Mouse (Mus musculus) limb, embryonic 13.5 days (tissue): ENCODE results near the gene Idh3b. TPM values are rescaled to one million over a fixed set of nuclear protein-coding genes. Genes with fewer than 3 reads are reported as not detected.

Experiments
- ATAC-seq: fragments of 200-750 bp; cut with Nextera tagmentation; 2 replicates; pipeline ENCODE4 v1.8.0; 2017; ENCODE audit warnings: low read depth, moderate number of reproducible peaks, moderate TSS enrichment; ENCODE audit not compliant: low FRiP score
- H3K27ac ChIP-seq: fragments of 300-500 bp; sonication (generic); 2 replicates; pipeline ENCODE4 v1.5.1; 2015; ENCODE audit warnings: inconsistent platforms, mild to moderate bottlenecking, moderate library complexity
- H3K27me3 ChIP-seq: fragments of 300-500 bp; sonication (generic); 2 replicates; pipeline ENCODE4 v1.6.1; 2015; ENCODE audit warnings: mild to moderate bottlenecking, inconsistent platforms
- H3K36me3 ChIP-seq: fragments of 300-500 bp; sonication (generic); 2 replicates; pipeline ENCODE4 v1.6.1; 2015; ENCODE audit warnings: inconsistent platforms, mild to moderate bottlenecking, moderate library complexity
- H3K4me1 ChIP-seq: fragments of 300-500 bp; sonication (generic); 2 replicates; pipeline ENCODE4 v1.6.1; 2015; ENCODE audit warnings: inconsistent platforms
- H3K4me2 ChIP-seq: fragments of 300-500 bp; sonication (generic); replicated peaks from 2 replicates; pipeline ENCODE4 v1.6.1; 2015; ENCODE audit warnings: inconsistent platforms, mild to moderate bottlenecking, moderate library complexity
- H3K4me3 ChIP-seq: fragments of 300-500 bp; sonication (generic); 2 replicates; pipeline ENCODE4 v1.5.1; 2015; ENCODE audit warnings: moderate library complexity, mild to moderate bottlenecking, inconsistent platforms
- H3K9ac ChIP-seq: fragments of 300-500 bp; sonication (generic); 2 replicates; pipeline ENCODE4 v1.6.1; 2015; ENCODE audit warnings: mild to moderate bottlenecking, inconsistent platforms
- H3K9me3 ChIP-seq: fragments of 300-500 bp; sonication (generic); 2 replicates; pipeline ENCODE4 v1.6.1; 2016; ENCODE audit warnings: inconsistent platforms
- WGBS: fragments of 180-500 bp; shearing (Covaris S2); methylation state at CpG from one replicate; pipeline ENCODE4 v1.1.7; 2015; 5-methylcytosine and 5-hydroxymethylcytosine counted together
- polyA plus RNA-seq: library from polyadenylated mRNA; unstranded; fragments of >200 nt; fragmentation: Nextera tagmentation; extraction: Ambion mirVana; gene quantifications from 2 replicates; pipeline ENCODE4 v1.2.1, GENCODE M21; 2015

Idh3b gene
- polyA plus RNA-seq, 1 experiment from 2014 or later, result 158 TPM

DNA sequence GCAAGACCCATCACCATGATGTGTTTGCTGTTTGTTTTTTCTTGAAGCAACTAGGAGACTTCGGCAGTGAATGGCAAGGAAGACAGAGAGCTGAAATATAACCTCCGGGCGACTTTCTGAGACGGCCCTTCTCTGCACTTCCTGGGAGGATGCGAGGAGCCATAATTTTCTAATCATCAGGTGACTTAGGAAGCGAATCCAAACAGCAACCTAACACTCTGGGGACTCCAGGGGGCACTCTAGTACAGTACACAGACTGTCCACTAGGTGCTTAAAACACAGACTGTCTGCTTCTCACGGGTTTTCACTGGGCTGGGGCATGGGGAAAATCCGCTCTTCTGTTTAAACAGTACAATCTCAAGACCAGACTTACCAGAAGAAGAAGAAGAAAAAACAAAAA lies 7.1 kb upstream of the Idh3b start:
- 10% methylated on average over 8 of the region's 8 CpGs for WGBS
- H3K4me2 ChIP-seq, result no peak overlapping the region
- H3K27ac ChIP-seq, result no peak overlapping the region
- peaks cover 32% of the 10 kb centered on the region for H3K27me3 ChIP-seq
- H3K4me1 ChIP-seq, result peaks cover 26% of the 10 kb centered on the region
- H3K4me3 ChIP-seq, result no peak overlapping the region
- H3K9ac ChIP-seq, result no peak overlapping the region
- H3K36me3 ChIP-seq, result no peaks in the 10 kb centered on the region
- no peaks in the 10 kb centered on the region for H3K9me3 ChIP-seq
- no peak for ATAC-seq

DNA sequence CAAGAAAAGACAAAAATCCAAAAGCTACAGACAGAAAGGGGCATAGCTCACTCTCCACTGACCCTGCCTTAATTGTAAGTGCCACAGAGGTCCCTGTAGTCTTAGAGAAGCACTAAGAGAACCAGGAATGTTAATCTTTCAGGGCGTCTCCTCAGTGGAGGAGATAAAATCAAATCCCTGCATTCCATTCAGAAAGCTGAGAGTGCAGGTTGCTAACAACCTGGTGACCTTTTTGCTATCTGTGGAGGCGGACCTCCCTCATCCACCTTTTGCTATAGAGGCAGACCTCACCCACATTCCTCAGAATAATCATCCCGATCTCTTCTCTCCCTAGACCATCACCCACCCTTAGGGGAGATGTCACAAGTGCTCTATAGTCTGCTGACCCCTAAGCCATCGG lies 4.7 kb upstream of the Idh3b start:
- H3K9ac ChIP-seq, result no peak overlapping the region
- no peaks in the 10 kb centered on the region for H3K36me3 ChIP-seq
- no peaks in the 10 kb centered on the region for H3K9me3 ChIP-seq
- H3K4me2 ChIP-seq, result no peak overlapping the region
- ATAC-seq, result no peak
- 57% methylated on average over 4 of the region's 4 CpGs for WGBS
- peaks cover 18% of the 10 kb centered on the region for H3K27me3 ChIP-seq
- no peak overlapping the region for H3K27ac ChIP-seq
- peaks cover 19% of the 10 kb centered on the region for H3K4me1 ChIP-seq
- no peak overlapping the region for H3K4me3 ChIP-seq

DNA sequence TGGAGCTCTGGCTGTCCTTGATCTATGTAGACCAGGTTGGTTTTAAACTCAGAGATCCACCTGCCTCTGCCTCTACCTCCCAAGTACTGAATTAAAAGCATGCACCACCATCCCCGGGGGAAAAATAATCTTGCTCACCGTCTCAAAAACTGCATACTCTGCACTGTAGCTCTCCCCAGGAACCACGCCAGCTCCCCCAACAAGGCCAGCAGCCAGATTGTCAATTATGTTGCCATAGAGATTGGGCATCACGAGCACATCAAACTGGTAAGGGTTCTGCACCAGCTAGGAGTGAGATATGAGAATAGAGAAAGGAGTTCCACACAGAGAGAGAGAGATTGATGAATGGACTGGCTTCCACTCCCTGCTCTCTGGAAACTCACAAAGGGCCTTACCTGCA lies 3.5 kb downstream of the Idh3b start:
- peaks cover 28% of the 10 kb centered on the region for H3K4me1 ChIP-seq
- no peak overlapping the region for H3K4me2 ChIP-seq
- no peaks in the 10 kb centered on the region for H3K9me3 ChIP-seq
- H3K27me3 ChIP-seq, result no peaks in the 10 kb centered on the region
- no peak overlapping the region for H3K9ac ChIP-seq
- H3K4me3 ChIP-seq, result no peak overlapping the region
- WGBS, result 62% methylated on average over 4 of the region's 4 CpGs
- H3K36me3 ChIP-seq, result peaks cover 54% of the 10 kb centered on the region
- ATAC-seq, result no peak
- H3K27ac ChIP-seq, result no peak overlapping the region

DNA sequence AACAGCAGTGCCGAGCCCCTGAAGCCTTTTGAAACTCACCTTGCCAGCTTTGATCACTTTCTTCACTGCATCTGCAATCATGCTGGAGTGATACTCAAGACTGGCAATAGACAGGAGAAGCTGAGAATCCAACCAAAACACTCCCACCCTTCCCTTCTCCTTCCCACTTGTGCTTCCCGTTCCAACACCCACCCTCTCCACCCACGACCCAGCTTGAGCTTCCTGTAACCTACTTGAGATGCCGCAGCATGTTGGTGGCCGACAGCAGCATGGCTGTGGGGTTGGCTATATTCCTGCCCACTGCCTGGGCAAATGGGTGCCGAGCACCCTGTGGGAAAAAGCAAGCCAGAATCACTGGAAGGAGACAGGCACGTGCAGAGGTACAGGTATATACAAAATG lies 4.1 kb downstream of the Idh3b start:
- no peaks in the 10 kb centered on the region for H3K9me3 ChIP-seq
- H3K9ac ChIP-seq, result no peak overlapping the region
- H3K4me1 ChIP-seq, result peaks cover 32% of the 10 kb centered on the region
- H3K36me3 ChIP-seq, result peaks cover 59% of the 10 kb centered on the region
- no peak overlapping the region for H3K27ac ChIP-seq
- no peak overlapping the region for H3K4me2 ChIP-seq
- no peak overlapping the region for H3K4me3 ChIP-seq
- WGBS, result 64% methylated on average over 7 of the region's 7 CpGs
- ATAC-seq, result no peak
- H3K27me3 ChIP-seq, result no peaks in the 10 kb centered on the region

DNA sequence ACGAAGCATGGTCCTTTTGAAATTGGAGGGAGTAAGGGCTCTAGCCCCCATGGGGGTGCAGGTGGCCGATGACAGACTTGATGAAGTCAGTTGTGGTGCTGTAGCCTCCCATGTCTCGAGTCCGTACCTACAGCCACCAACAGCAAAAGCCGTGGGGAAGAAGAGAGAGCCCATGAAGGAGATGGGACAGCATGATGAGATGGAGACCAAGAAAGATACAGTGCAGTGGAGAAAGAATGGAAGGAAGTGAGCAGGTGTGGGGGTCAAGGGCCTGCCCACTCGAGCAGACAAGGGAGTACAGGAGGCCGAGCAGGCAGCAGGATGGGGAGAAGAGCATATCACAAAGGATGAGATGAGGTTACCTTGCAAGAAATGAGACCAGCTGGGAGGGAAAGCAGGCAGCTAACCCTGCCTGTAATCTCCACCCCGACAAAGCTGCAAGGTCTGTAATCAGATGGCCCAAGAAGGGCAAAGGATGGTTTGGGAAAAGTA lies 4.7 kb downstream of the Idh3b start:
- Histone ChIP-seq H3K4me2 (no peak overlapping the region), H3K9ac (no peak overlapping the region), H3K27me3 (no peaks in the 10 kb centered on the region), H3K36me3 (peaks cover 59% of the 10 kb centered on the region), H3K4me3 (no peak overlapping the region), H3K9me3 (no peaks in the 10 kb centered on the region), H3K27ac (no peak overlapping the region), H3K4me1 (peaks cover 30% of the 10 kb centered on the region)
- 45% methylated on average over 8 of the region's 8 CpGs for WGBS
- ATAC-seq, result no peak

DNA sequence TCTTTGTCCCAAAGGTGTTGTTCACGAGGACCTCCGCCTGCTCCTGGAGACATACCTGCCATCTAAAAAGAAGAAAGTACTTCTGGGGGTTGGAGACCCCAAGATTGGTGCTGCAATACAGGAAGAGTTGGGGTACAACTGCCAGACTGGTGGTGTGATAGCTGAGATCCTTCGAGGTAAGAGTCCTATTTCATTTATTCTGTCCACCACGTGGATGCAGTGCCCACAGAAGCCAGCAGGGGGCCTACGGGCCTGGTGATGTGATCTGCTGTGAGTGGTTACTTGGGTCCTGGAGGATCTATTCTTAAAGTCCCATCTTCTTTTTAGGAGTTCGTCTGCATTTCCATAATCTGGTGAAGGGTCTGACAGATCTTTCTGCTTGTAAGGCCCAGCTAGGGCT lies 8.7 kb downstream of the Idh3b start:
- peaks cover 50% of the 10 kb centered on the region for H3K36me3 ChIP-seq
- H3K4me1 ChIP-seq, result peaks cover 30% of the 10 kb centered on the region
- H3K27me3 ChIP-seq, result no peaks in the 10 kb centered on the region
- no peak for ATAC-seq
- peak overlapping the region; percentile 92 for H3K4me3 ChIP-seq
- 50% methylated on average over 6 of the region's 6 CpGs for WGBS
- H3K9ac ChIP-seq, result peak overlapping the region; percentile 96; the same call in 1 of the 2 replicates
- H3K27ac ChIP-seq, result no peak overlapping the region
- no peaks in the 10 kb centered on the region for H3K9me3 ChIP-seq
- H3K4me2 ChIP-seq, result peak overlapping the region; percentile 92

DNA sequence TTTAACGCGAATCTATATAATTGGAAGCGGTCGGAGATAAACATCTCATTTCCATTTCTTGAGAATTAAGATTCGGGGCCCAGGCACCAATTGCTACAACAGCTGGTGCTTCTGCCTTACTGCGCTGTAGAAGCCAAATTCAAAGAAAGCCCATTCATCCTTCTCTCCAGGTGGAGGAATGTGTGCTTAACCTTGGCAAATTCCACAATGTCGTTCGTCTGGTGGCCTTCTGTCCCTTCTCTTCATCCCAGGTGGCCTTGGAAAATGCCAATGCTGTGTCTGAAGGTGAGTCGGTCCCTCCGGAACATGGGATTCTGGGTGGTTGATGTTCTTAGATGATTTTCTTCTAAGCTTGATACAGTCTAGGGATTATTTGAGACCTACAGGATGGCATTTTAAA lies 9.5 kb downstream of the Idh3b start:
- peak overlapping the region; percentile 92 for H3K4me2 ChIP-seq
- WGBS, result under 1% methylated on average over 10 of the region's 10 CpGs
- H3K27ac ChIP-seq, result peak overlapping the region; percentile 94; the same call in 1 of the 2 replicates
- peaks cover 30% of the 10 kb centered on the region for H3K4me1 ChIP-seq
- H3K9ac ChIP-seq, result peak overlapping the region; percentile 96
- peaks cover 42% of the 10 kb centered on the region for H3K36me3 ChIP-seq
- H3K4me3 ChIP-seq, result peak overlapping the region; percentile 92
- H3K9me3 ChIP-seq, result no peaks in the 10 kb centered on the region
- H3K27me3 ChIP-seq, result no peaks in the 10 kb centered on the region
- no peak for ATAC-seq

DNA sequence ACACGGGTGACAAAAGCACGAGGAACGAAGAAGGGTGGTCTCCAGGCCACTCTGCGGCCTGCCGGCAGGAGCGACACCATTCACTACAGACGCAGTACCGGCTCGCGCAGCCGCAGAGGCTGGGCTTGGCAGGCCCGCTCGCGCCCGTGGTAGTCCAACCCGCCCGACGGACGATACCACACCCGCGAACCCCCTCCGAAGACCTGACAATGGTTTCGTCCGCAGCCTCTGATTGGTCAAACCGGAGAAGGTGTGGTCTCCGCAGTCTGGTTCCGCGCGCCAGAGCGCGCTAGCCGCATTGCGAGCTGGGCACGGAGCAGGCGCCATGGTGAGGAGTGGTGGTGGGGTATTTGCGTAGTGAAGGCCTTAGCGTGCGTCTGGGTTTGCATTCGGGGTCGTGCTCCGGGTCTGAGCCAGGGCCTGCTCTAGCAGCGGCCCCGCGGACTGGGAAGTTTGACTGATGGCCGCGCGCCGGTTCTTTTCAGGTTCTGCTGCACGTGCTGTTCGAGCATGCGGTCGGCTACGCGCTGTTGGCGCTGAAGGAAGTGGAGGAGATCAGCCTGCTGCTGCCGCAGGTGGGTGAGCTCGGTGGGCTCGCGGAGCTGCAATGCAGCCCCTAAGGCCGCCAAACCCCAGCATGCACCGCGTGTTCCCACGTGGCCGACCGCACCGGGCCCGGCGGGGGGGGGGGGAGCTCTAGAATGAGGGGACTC lies 10.0 kb downstream of the Idh3b start, which contains the start of gene Nop56:
Gene Nop56 (plus strand): TSS at position 282 of the 713 bp plus-strand sequence.
- Histone ChIP-seq H3K27me3 (no peaks in the 10 kb centered on the region), H3K4me2 (peak within 1 kb of the TSS; percentile 92), H3K27ac (peak within 1 kb of the TSS; percentile 94), H3K9me3 (no peaks in the 10 kb centered on the region), H3K4me3 (peak within 1 kb of the TSS; percentile 92), H3K36me3 (peaks cover 36% of the 10 kb centered on the region), H3K9ac (peak within 1 kb of the TSS; percentile 96), H3K4me1 (peaks cover 30% of the 10 kb centered on the region)
- under 1% methylated on average over 68 of the region's 68 CpGs for WGBS
- peak; percentile 98 for ATAC-seq

DNA sequence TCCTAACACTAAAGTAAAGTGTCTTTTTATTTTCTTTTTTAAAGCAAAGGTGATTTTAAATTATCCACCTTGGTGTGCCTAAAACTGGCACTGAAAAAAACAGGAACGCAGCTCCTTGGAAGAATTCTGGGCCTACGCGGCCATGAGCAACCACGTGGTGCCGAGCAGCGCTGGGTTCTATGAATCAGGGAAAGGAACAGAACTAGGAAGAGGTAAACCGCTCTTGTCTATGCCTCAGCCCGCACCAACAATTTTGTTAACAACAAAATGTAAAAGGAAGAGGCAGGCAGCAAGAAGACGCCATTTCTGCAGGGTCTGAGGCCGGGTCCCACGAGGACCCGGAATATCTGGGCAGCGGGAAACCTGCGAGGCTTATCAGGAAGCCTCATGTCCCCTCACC lies 10.6 kb downstream of the Idh3b start:
- peak overlapping the region; percentile 92 for H3K4me2 ChIP-seq
- H3K27ac ChIP-seq, result peak overlapping the region; percentile 77
- peak overlapping the region; percentile 86 for H3K9ac ChIP-seq
- H3K9me3 ChIP-seq, result no peaks in the 10 kb centered on the region
- peak overlapping the region; percentile 92 for H3K4me3 ChIP-seq
- H3K36me3 ChIP-seq, result peaks cover 34% of the 10 kb centered on the region
- H3K4me1 ChIP-seq, result peaks cover 30% of the 10 kb centered on the region
- 1% methylated on average over 14 of the region's 14 CpGs for WGBS
- ATAC-seq, result no peak
- H3K27me3 ChIP-seq, result no peaks in the 10 kb centered on the region

DNA sequence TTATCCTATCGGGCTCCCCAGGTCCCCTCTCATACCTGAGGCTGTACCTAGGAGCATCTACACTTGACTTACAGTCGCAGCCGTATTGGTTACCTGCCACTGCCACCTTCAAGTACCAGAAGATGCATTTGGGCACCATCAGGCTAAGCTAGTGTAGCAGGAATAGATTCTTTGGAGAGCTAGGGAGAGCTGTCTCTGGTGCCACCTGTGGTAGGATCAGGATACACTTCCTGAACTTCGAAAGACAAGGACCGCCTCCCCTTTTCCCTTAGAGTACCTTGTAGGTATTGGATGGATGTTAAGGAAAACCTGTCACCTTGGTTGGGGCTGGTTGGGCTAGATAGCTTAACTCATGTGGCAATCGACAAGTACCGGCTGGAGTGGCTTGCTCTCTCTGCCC lies 16.3 kb downstream of the Idh3b start:
- ATAC-seq, result no peak
- no peaks in the 10 kb centered on the region for H3K27me3 ChIP-seq
- no peak overlapping the region for H3K27ac ChIP-seq
- H3K36me3 ChIP-seq, result no peaks in the 10 kb centered on the region
- H3K9me3 ChIP-seq, result no peaks in the 10 kb centered on the region
- 69% methylated on average over 7 of the region's 7 CpGs for WGBS
- H3K9ac ChIP-seq, result no peak overlapping the region
- H3K4me2 ChIP-seq, result no peak overlapping the region
- peaks cover 4% of the 10 kb centered on the region for H3K4me1 ChIP-seq
- no peak overlapping the region for H3K4me3 ChIP-seq

DNA sequence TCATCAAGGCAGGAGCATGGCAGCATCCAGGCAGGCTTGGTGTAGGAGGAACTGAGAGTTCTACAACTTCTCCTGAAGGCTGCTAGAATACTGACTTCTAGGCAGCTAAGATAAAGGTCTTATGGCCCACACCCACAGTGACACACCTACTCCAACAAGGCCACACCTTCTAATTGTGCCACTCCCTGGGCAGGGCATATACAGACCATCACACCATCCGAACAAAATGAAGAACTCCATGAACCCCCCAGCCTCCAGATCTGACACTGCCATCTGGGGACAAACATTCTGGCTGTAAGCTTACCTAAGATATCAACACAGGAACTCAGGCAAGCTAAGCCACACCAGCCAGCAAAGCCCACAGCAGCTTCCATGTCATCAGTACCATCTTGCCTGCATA lies 18.8 kb downstream of the Idh3b start:
- Histone ChIP-seq H3K36me3 (no peaks in the 10 kb centered on the region), H3K4me1 (no peaks in the 10 kb centered on the region), H3K4me2 (no peak overlapping the region), H3K4me3 (no peak overlapping the region), H3K27me3 (no peaks in the 10 kb centered on the region), H3K27ac (no peak overlapping the region), H3K9ac (no peak overlapping the region), H3K9me3 (no peaks in the 10 kb centered on the region)
- ATAC-seq, result no peak
- WGBS, result 83% methylated on average over 1 of the region's 1 CpGs

DNA sequence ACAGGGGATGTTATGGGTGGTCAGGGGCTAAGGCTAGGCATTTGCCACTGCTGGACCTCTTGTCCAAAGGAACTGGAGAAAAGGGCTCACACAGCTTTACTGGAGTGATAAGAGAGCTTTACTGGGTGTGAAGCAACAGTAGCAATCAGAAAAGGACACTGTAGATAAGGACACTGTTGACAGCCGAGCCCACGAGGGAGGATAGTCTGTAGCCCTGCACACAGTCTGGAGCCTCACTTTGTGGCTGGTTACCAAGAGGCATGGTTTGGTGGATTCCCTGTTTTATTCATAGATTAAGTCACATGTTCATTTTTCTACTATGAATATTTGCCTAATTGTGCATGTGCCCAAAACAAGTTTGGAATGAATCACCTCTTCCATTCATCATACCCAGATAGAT lies 21.9 kb downstream of the Idh3b start:
- Histone ChIP-seq H3K36me3 (no peaks in the 10 kb centered on the region), H3K4me3 (no peak overlapping the region), H3K9ac (no peak overlapping the region), H3K27me3 (no peaks in the 10 kb centered on the region), H3K4me2 (no peak overlapping the region), H3K9me3 (no peaks in the 10 kb centered on the region), H3K27ac (no peak overlapping the region), H3K4me1 (no peaks in the 10 kb centered on the region)
- ATAC-seq, result no peak
- WGBS, result 73% methylated on average over 2 of the region's 2 CpGs

DNA sequence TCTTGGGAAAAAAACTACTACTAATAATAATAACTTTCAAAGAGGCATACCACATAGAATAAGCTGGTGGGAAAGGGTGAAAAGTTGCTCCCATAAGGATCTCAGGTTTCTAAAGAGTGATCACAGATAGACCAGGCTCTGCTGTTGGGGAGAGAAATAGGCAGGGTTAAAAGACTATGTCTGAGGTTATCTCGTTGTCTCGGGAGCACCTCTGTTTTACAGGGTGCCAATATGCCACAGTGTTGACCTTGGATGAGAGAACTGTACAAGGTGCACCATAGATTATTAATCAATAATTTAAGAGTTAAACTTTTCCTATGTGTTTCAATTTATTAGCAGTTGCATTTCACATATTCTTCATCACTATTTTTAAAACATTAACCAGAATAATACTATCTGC lies 22.4 kb downstream of the Idh3b start:
- no peaks in the 10 kb centered on the region for H3K36me3 ChIP-seq
- H3K9me3 ChIP-seq, result no peaks in the 10 kb centered on the region
- no peak overlapping the region for H3K9ac ChIP-seq
- ATAC-seq, result no peak
- H3K4me1 ChIP-seq, result no peaks in the 10 kb centered on the region
- H3K4me3 ChIP-seq, result no peak overlapping the region
- H3K4me2 ChIP-seq, result no peak overlapping the region
- 80% methylated on average over 2 of the region's 2 CpGs for WGBS
- no peaks in the 10 kb centered on the region for H3K27me3 ChIP-seq
- H3K27ac ChIP-seq, result no peak overlapping the region
